Mouse (Mus musculus): ENCODE measurements around the gene Cacna1b. TPM values are rescaled to one million over a fixed set of nuclear protein-coding genes. Genes with fewer than 3 reads are reported as not detected.

Gene Cacna1b
- total RNA-seq, 2 experiments from 2014 or later: 0.23 to 0.27 TPM

GRCm38 (mm10) chr2:24556347-24556746 lies 206.6 kb downstream of the Cacna1b start:
- DNase-seq (ENCODE audit: low spot score in 2 of 2): no peak

- DNase-seq (ENCODE audit: low spot score in 2 of 2): no peak
Measured at GRCm38 (mm10) chr2:24553962-24554361, 209.0 kb downstream of the Cacna1b start.

Other genes with a start within 250 kb of the Cacna1b start
- 10 to 100 TPM; 65.2 to 72.5 TPM for gene Ehmt1, start 156.5 kb upstream of the Cacna1b start, total RNA-seq (2021)
- 10 to 100 TPM; 15.0 to 17.5 TPM for gene Arrdc1, start 172.1 kb upstream of the Cacna1b start, total RNA-seq (2021)
- gene Zmynd19, start 186.6 kb upstream of the Cacna1b start, total RNA-seq (2021): 10 to 100 TPM; 23.9 to 25.9 TPM
- 10 to 100 TPM in 1 of 2 experiments, 1 to 10 TPM in 1; 8.3 to 10.6 TPM for gene Dph7, start 199.2 kb upstream of the Cacna1b start, total RNA-seq (2021)
- gene Mrpl41, start 211.9 kb upstream of the Cacna1b start, total RNA-seq (2021): 10 to 100 TPM; 56.1 to 59.4 TPM
- gene Pnpla7, start 212.9 kb upstream of the Cacna1b start, total RNA-seq (2021): 10 to 100 TPM; 17.3 to 23.2 TPM